Mouse (Mus musculus) liver, embryonic 14.5 days (tissue): ENCODE measurements around the gene Neurl1b.

Experiments
- CTCF ChIP-seq: IDR thresholded peaks from 2 replicates; pipeline ENCODE4 v1.5.1; 2016; ENCODE audit warnings: antibody characterized with exemption, low read depth, control low read depth
- EP300 ChIP-seq: IDR thresholded peaks from 2 replicates; pipeline ENCODE4 v1.6.1; 2016; ENCODE audit warnings: antibody characterized with exemption, low read depth

DNA sequence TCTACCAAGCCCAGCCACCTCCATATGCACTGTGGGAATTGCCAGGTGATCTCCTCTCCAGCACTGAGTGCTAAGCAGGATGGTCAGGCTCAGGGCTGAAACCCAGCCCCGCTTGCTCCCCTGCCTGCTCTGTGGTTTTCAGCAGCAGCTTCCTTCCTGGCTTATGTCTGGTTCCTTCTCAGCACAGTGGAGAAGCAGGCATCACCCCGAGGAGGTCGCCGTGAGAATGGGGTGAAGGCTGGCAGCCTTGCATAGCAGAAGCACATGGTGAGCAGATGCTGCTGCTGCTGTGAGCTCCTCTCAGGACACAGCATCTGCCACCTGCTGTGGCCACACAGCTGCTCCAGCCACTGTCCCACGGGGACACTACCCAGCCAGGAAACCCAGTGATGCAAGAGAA, 33.0 kb upstream of the Neurl1b start:
- TF ChIP-seq CTCF: no peak
- TF ChIP-seq EP300: no peak
